Mouse (Mus musculus): ENCODE measurements around the gene Rwdd2a. TPM values are rescaled to one million over a fixed set of nuclear protein-coding genes. Genes with fewer than 3 reads are reported as not detected.

The Rwdd2a gene
- 0.80 and 1.2 TPM in 2 replicates for polyA plus RNA-seq (2015; fragmentation: Nextera tagmentation; extraction: Ambion mirVana)

- Histone ChIP-seq H3K27ac (peak within 1 kb of the TSS; percentile 72), H3K27me3 (no peaks in the 10 kb centered on the region), H3K4me1 (replicated peaks) (peaks cover 28% of the 10 kb centered on the region), H3K4me3 (replicated peaks) (peak within 1 kb of the TSS; percentile 74), H3K36me3 (peaks cover 15% of the 10 kb centered on the region), H3K4me2 (peak within 1 kb of the TSS; percentile 100), H3K9ac (peak within 1 kb of the TSS; percentile 72), H3K9me3 (replicated peaks) (no peaks in the 10 kb centered on the region)
- DNase-seq (peak; percentile 91), ATAC-seq (ENCODE audit: low read depth) (peak; percentile 96)
- WGBS (ENCODE audit: insufficient replicate concordance), result under 1% methylated on average over 59 of the region's 59 CpGs
Observed at GRCm38 (mm10) chr9:86571540-86572135, at the start of gene Rwdd2a, which contains the start of gene Pgm3. Rwdd2a (plus strand) TSS chr9:86571991. Pgm3 (minus strand) TSS chr9:86571842.

GRCm38 (mm10) chr9:86522335-86522734 lies 49.5 kb upstream of the Rwdd2a start:
- H3K27ac ChIP-seq, result no peak overlapping the region
- DNase-seq (no peak), ATAC-seq (ENCODE audit: low read depth) (no peak)
- no peak overlapping the region for H3K4me3 ChIP-seq (replicated peaks)
- peaks cover 33% of the 10 kb centered on the region for H3K36me3 ChIP-seq
- no peak overlapping the region for H3K4me2 ChIP-seq
- H3K27me3 ChIP-seq, result no peaks in the 10 kb centered on the region
- H3K9me3 ChIP-seq (replicated peaks), result no peaks in the 10 kb centered on the region
- no peak overlapping the region for H3K9ac ChIP-seq
- no peaks in the 10 kb centered on the region for H3K4me1 ChIP-seq (replicated peaks)

GRCm38 (mm10) chr9:86525600-86525999 lies 46.2 kb upstream of the Rwdd2a start:
- 52% methylated on average over 2 of the region's 2 CpGs for WGBS (ENCODE audit: insufficient replicate concordance)
- no peaks in the 10 kb centered on the region for H3K4me1 ChIP-seq (replicated peaks)
- no peak for DNase-seq
- no peak overlapping the region for H3K4me2 ChIP-seq
- H3K27me3 ChIP-seq, result no peaks in the 10 kb centered on the region
- no peak overlapping the region for H3K9ac ChIP-seq
- ATAC-seq (ENCODE audit: low read depth), result no peak
- H3K4me3 ChIP-seq (replicated peaks), result no peak overlapping the region
- no peak overlapping the region for H3K27ac ChIP-seq
- peaks cover 22% of the 10 kb centered on the region for H3K36me3 ChIP-seq
- H3K9me3 ChIP-seq (replicated peaks), result no peaks in the 10 kb centered on the region

GRCm38 (mm10) chr9:86534071-86534470 lies 37.7 kb upstream of the Rwdd2a start:
- no peak overlapping the region for H3K4me2 ChIP-seq

GRCm38 (mm10) chr9:86543451-86543850 lies 28.3 kb upstream of the Rwdd2a start:
- Histone ChIP-seq H3K4me2 (no peak overlapping the region), H3K4me3 (replicated peaks) (no peak overlapping the region), H3K36me3 (peaks cover 26% of the 10 kb centered on the region), H3K9me3 (replicated peaks) (no peaks in the 10 kb centered on the region), H3K9ac (no peak overlapping the region), H3K27ac (no peak overlapping the region), H3K27me3 (no peaks in the 10 kb centered on the region), H3K4me1 (replicated peaks) (no peaks in the 10 kb centered on the region)
- ATAC-seq (ENCODE audit: low read depth) (no peak), DNase-seq (no peak)
- WGBS (ENCODE audit: insufficient replicate concordance), result 79% methylated on average over 3 of the region's 3 CpGs

More at GRCm38 (mm10) chr9:86534071-86534470, 37.7 kb upstream of the Rwdd2a start:
- H3K9me3 ChIP-seq (replicated peaks), result no peaks in the 10 kb centered on the region
- peaks cover 22% of the 10 kb centered on the region for H3K36me3 ChIP-seq
- WGBS (ENCODE audit: insufficient replicate concordance), result 76% methylated on average over 5 of the region's 5 CpGs
- ATAC-seq (ENCODE audit: low read depth) (no peak), DNase-seq (no peak)
- no peak overlapping the region for H3K27ac ChIP-seq
- no peak overlapping the region for H3K9ac ChIP-seq
- H3K27me3 ChIP-seq, result no peaks in the 10 kb centered on the region
- H3K4me3 ChIP-seq (replicated peaks), result no peak overlapping the region
- no peaks in the 10 kb centered on the region for H3K4me1 ChIP-seq (replicated peaks)

GRCm38 (mm10) chr9:86544559-86544958 lies 27.2 kb upstream of the Rwdd2a start:
- ATAC-seq (ENCODE audit: low read depth) (no peak), DNase-seq (no peak)
- Histone ChIP-seq H3K4me1 (replicated peaks) (no peaks in the 10 kb centered on the region), H3K27me3 (no peaks in the 10 kb centered on the region), H3K9ac (no peak overlapping the region), H3K9me3 (replicated peaks) (no peaks in the 10 kb centered on the region), H3K4me2 (no peak overlapping the region), H3K4me3 (replicated peaks) (no peak overlapping the region), H3K36me3 (peaks cover 33% of the 10 kb centered on the region), H3K27ac (no peak overlapping the region)
- 45% methylated on average over 1 of the region's 1 CpGs for WGBS (ENCODE audit: insufficient replicate concordance)

- DNase-seq, result no peak
Observed at GRCm38 (mm10) chr9:86549637-86550162, 22.1 kb upstream of the Rwdd2a start.

GRCm38 (mm10) chr9:86550717-86551116 lies 21.1 kb upstream of the Rwdd2a start:
- H3K9ac ChIP-seq, result no peak overlapping the region
- H3K27ac ChIP-seq, result no peak overlapping the region
- DNase-seq (no peak), ATAC-seq (ENCODE audit: low read depth) (no peak)
- no peaks in the 10 kb centered on the region for H3K9me3 ChIP-seq (replicated peaks)
- no peak overlapping the region for H3K4me3 ChIP-seq (replicated peaks)
- H3K27me3 ChIP-seq, result no peaks in the 10 kb centered on the region
- peaks cover 42% of the 10 kb centered on the region for H3K36me3 ChIP-seq
- H3K4me1 ChIP-seq (replicated peaks), result no peaks in the 10 kb centered on the region
- 76% methylated on average over 3 of the region's 3 CpGs for WGBS (ENCODE audit: insufficient replicate concordance)
- no peak overlapping the region for H3K4me2 ChIP-seq

More at GRCm38 (mm10) chr9:86549637-86550162, 22.1 kb upstream of the Rwdd2a start:
- Histone ChIP-seq H3K27me3 (no peaks in the 10 kb centered on the region), H3K9ac (no peak overlapping the region), H3K4me3 (replicated peaks) (no peak overlapping the region), H3K27ac (no peak overlapping the region), H3K9me3 (replicated peaks) (no peaks in the 10 kb centered on the region), H3K4me1 (replicated peaks) (no peaks in the 10 kb centered on the region), H3K4me2 (no peak overlapping the region), H3K36me3 (peaks cover 41% of the 10 kb centered on the region)
- 66% methylated on average over 5 of the region's 5 CpGs for WGBS (ENCODE audit: insufficient replicate concordance)
- peak; percentile 12; the same call in 1 of the 2 replicates for ATAC-seq (ENCODE audit: low read depth)

GRCm38 (mm10) chr9:86553886-86554285 lies 17.9 kb upstream of the Rwdd2a start:
- no peaks in the 10 kb centered on the region for H3K27me3 ChIP-seq
- peaks cover 46% of the 10 kb centered on the region for H3K36me3 ChIP-seq
- no peak overlapping the region for H3K27ac ChIP-seq
- H3K4me3 ChIP-seq (replicated peaks), result no peak overlapping the region
- DNase-seq (no peak), ATAC-seq (ENCODE audit: low read depth) (no peak)
- 81% methylated on average over 9 of the region's 9 CpGs for WGBS (ENCODE audit: insufficient replicate concordance)
- H3K9me3 ChIP-seq (replicated peaks), result no peaks in the 10 kb centered on the region
- H3K9ac ChIP-seq, result no peak overlapping the region
- H3K4me1 ChIP-seq (replicated peaks), result no peaks in the 10 kb centered on the region
- H3K4me2 ChIP-seq, result no peak overlapping the region

- Histone ChIP-seq H3K9me3 (replicated peaks) (no peaks in the 10 kb centered on the region), H3K9ac (no peak overlapping the region), H3K27me3 (no peaks in the 10 kb centered on the region), H3K4me3 (replicated peaks) (no peak overlapping the region), H3K36me3 (peaks cover 48% of the 10 kb centered on the region), H3K27ac (no peak overlapping the region), H3K4me2 (no peak overlapping the region), H3K4me1 (replicated peaks) (no peaks in the 10 kb centered on the region)
- DNase-seq, result no peak
- 79% methylated on average over 4 of the region's 4 CpGs for WGBS (ENCODE audit: insufficient replicate concordance)
- no peak for ATAC-seq (ENCODE audit: low read depth)
Observed at GRCm38 (mm10) chr9:86554641-86555040, 17.1 kb upstream of the Rwdd2a start.

GRCm38 (mm10) chr9:86560543-86560942 lies 11.2 kb upstream of the Rwdd2a start:
- DNase-seq (no peak), ATAC-seq (ENCODE audit: low read depth) (no peak)
- no peak overlapping the region for H3K9ac ChIP-seq
- H3K9me3 ChIP-seq (replicated peaks), result no peaks in the 10 kb centered on the region
- H3K4me1 ChIP-seq (replicated peaks), result no peaks in the 10 kb centered on the region
- H3K27me3 ChIP-seq, result no peaks in the 10 kb centered on the region
- WGBS (ENCODE audit: insufficient replicate concordance), result 80% methylated on average over 3 of the region's 3 CpGs
- H3K27ac ChIP-seq, result no peak overlapping the region
- H3K4me3 ChIP-seq (replicated peaks), result no peak overlapping the region
- H3K36me3 ChIP-seq, result peaks cover 62% of the 10 kb centered on the region
- no peak overlapping the region for H3K4me2 ChIP-seq

- no peak overlapping the region for H3K4me2 ChIP-seq
- H3K9me3 ChIP-seq (replicated peaks), result no peaks in the 10 kb centered on the region
- DNase-seq, result no peak
- WGBS (ENCODE audit: insufficient replicate concordance), result 54% methylated on average over 3 of the region's 3 CpGs
- H3K4me1 ChIP-seq (replicated peaks), result peaks cover 28% of the 10 kb centered on the region
- peaks cover 30% of the 10 kb centered on the region for H3K36me3 ChIP-seq
- H3K4me3 ChIP-seq (replicated peaks), result no peak overlapping the region
- no peak overlapping the region for H3K9ac ChIP-seq
- H3K27ac ChIP-seq, result no peak overlapping the region
- no peak for ATAC-seq (ENCODE audit: low read depth)
- H3K27me3 ChIP-seq, result no peaks in the 10 kb centered on the region
Observed at GRCm38 (mm10) chr9:86569314-86569910, 2.4 kb upstream of the Rwdd2a start.

Data from liver, embryonic 13.5 days (tissue).